Mouse (Mus musculus): Measurements from ENCODE around the gene Phkg1.

- TF ChIP-seq CTCF (IDR thresholded peaks at IDR 0.05; ENCODE audit: low read depth) (no peak), EP300 (optimal IDR thresholded peaks at IDR 0.05) (no peak)
These were observed 36.0 kb downstream of the Phkg1 start for GRCm38 (mm10) chr5:129862325-129862724.

Measured in stomach, postnatal 0 days (tissue).